Mouse (Mus musculus) testis, postnatal 10 days (tissue): Measurements from ENCODE around the gene Olfr1426.
"Not testable (repeated sequence)": the region's sequence is repeated elsewhere in the genome, so short reads cannot be mapped to it uniquely, and the experiment has no call there.

ENCODE experiments used
- DNase-seq: peaks from one replicate; pipeline ENCODE4 v3.0.0; 2021; ENCODE audit warnings: low spot score

The Olfr1426 gene

DNA sequence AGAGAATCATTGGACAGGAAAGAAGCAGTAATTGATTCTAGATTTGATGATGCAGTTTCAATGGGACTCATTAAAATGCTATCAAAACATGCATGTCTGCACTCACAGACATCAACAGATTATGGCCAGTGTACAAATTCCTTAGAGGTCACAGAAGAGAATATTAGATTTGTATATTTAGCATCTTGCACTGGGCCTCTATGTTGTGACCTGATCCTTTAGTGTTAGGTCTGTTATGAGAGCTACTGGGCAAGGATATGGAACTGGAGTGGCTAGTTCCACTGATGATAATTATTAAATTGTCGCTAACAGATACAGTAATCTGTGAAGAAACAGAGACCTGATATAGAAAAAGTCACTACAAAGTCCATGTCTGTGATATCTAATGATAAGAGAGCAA, at the start of gene Olfr1426:
Gene Olfr1426 (minus strand): TSS at position 101 of the 400 bp plus-strand sequence.
- DNase-seq: no peak

DNA sequence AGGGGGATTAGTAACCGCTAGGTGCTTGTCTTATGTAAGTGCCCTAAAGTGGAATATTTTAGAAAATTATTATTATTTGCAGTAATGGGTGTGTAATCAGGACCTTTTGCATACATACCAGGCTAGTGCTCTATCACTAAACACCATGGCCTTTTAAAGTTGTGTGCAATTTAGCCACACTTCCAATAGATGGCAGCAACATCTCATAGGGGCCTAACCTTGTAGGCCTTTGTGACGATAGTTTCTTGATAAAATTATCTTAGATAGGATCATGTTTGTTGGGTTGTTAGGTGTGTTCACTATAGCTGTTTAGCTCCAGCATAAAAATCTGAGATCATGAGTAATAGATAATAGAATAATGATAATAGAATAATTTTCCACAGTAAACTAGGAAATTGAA, 42.5 kb upstream of the Olfr1426 start:
- no peak for DNase-seq

- DNase-seq: no peak
These were observed 31.3 kb upstream of the Olfr1426 start, which contains the start of gene Olfr76 for GRCm38 (mm10) chr19:12123103-12123502. Gene Olfr76, minus strand, starts transcription at chr19:12123203.

DNA sequence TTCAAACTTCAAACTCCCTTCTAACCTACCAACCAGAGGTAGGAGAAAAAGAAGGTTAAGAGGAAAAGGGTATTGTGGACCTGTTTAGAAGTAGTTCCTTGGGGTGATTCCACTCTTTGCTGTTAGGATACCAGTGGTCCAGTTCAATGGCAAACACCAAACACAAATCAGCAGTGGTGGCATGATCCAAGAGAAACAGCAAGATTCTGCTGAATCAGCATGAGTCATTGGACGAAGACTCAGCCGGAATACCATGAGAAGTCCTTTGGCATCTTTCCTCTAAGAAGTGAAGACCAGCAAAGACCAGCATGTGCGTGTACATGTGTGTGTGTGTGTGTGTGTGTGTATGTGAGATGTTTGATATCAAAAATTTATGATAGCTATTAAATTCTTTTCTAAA, 24.7 kb upstream of the Olfr1426 start:
- DNase-seq: no peak

GRCm38 (mm10) chr19:12115797-12116196, 24.0 kb upstream of the Olfr1426 start, which contains the start of gene Olfr1428:
Gene Olfr1428, minus strand, starts transcription at chr19:12115897.
- DNase-seq: no peak

GRCm38 (mm10) chr19:12113807-12114206, 22.0 kb upstream of the Olfr1426 start:
- DNase-seq: no peak

DNA sequence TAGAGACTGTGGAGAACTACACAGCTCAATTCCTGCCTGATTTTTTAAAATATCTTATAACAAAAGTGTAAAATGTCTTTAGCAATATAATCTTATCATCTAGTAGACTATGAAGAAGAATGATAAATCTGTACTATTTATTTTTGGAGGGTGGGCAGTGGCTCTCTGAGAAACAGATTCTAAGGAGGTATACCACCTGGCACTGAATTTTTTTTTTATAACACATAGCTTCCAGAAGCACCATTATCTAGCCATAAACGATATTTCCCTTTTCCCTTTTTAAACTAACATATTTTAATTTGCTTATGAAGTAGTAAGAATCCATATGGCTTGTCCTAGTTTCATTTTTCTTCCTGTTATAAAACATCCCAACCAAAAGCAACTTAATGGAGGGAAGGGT, 12.7 kb upstream of the Olfr1426 start:
- DNase-seq: no peak

GRCm38 (mm10) chr19:12103234-12103633, 11.4 kb upstream of the Olfr1426 start, which contains the start of gene Olfr1427:
Gene Olfr1427, minus strand, starts transcription at chr19:12103334.
- no peak for DNase-seq

DNA sequence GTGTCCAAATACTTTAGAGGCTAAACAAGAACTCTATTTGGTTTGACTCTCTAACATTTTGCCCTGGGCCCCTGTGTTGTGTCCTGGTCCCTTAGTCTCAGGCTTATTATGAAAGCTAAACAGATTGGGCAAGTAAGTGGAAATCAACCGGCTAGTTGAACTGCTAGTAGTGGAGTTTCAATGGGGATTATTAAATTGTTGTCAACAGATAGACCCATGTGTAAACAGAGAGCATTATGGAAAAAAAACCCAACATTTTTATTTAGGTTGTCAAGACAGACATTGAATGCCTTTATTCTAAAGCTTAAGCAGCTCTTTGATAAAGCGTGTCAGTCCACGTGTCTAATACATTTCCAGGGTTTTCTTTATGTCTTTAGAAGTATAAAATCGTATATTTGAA, 14.2 kb downstream of the Olfr1426 start, which contains the start of gene Olfr1425:
Gene Olfr1425 (minus strand): TSS at position 101 of the 400 bp plus-strand sequence.
- DNase-seq: not testable (repeated sequence)

DNA sequence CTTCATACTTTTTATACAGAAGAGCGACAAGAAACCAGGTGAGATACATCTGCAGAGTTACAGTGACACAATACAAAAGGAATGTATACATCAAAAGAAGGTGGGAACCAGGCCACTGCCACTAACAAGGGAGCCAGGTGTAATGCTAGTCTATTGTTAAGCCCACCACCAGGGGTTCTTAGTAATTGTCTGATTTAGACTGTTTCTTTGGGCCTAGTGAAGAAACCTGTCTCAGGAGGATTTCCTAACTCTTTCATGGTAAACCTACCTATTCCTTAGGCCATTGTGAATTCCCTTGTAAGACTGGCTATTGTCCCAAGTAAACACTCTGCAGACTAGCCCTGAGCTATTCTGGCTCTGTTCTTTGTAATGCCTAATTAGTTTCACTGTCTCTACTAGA, 22.3 kb downstream of the Olfr1426 start:
- DNase-seq: not testable (repeated sequence)

GRCm38 (mm10) chr19:12067806-12068205, 24.0 kb downstream of the Olfr1426 start:
- DNase-seq: not testable (repeated sequence)

DNA sequence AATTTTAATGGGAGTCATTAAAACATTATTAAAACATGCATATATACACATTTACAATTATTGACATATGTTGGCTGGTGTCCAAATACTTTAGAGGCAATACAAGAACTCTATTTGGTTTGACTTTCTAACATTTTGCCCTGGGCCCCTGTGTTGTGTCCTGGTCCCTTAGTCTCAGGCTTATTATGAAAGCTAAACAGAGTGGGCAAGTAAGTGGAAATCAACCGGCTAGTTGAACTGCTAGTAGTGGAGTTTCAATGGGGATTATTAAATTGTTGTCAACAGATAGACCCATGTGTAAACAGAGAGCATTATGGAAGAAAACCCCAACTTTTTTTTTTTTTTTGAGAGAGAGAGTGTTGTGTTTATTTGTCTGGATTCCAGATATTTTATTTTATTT, 29.2 kb downstream of the Olfr1426 start, which contains the start of gene Olfr1424:
Gene Olfr1424 (minus strand): TSS at position 101 of the 400 bp plus-strand sequence.
- DNase-seq: not testable (repeated sequence)

GRCm38 (mm10) chr19:12043163-12043562, 48.6 kb downstream of the Olfr1426 start:
- no peak for DNase-seq

DNA sequence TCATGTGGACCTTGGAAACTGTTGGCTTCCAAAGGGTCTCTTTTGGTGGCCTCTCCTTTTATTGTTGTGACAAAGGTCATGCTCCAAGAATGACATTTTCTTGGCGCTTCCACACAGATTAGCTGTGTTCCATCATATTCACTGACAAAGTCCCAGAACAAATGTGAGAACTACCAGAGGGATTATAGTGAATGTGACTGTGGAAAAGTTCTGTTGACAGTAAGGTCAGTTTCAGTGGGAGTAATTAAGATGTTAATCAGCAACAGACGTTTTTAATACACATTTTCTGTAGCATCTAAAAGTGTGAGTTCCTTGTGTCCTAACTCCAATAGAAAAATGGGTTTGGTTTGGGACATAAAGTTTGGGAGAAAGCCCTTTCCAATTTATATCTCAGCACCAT, 50.6 kb downstream of the Olfr1426 start, which contains the start of gene Olfr1423:
Gene Olfr1423 (minus strand): TSS at position 101 of the 400 bp plus-strand sequence.
- DNase-seq: no peak

DNA sequence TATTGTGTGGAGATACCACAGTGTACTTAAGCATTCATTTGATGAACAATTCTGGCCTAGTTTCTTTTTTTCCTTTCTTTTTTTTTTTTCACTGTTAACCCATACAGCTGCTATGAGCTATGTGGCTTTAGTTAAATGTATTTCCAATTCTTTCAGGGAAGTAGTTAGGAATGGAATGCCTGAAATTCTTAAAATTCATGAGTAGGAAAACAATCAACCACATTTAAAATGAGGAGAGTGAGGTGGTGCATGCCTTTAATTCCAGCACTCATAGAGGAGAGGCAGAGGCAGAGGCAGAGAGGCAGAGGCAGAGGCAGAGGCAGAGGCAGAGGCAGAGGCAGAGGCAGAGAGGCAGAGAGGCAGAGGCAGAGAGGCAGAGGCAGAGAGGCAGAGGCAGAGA, 54.1 kb downstream of the Olfr1426 start:
- DNase-seq: no peak
